Mouse (Mus musculus) embryo, embryonic 10.5 days (tissue): ENCODE results near the gene Mfge8.
A peak's percentile ranks its signal among the peaks of the same experiment; 100 is the strongest.

Experiments
- DNase-seq: peaks from one replicate; pipeline ENCODE4 v3.0.0-alpha.2; 2015; ENCODE audit warnings: low spot score

Mfge8 gene

DNA sequence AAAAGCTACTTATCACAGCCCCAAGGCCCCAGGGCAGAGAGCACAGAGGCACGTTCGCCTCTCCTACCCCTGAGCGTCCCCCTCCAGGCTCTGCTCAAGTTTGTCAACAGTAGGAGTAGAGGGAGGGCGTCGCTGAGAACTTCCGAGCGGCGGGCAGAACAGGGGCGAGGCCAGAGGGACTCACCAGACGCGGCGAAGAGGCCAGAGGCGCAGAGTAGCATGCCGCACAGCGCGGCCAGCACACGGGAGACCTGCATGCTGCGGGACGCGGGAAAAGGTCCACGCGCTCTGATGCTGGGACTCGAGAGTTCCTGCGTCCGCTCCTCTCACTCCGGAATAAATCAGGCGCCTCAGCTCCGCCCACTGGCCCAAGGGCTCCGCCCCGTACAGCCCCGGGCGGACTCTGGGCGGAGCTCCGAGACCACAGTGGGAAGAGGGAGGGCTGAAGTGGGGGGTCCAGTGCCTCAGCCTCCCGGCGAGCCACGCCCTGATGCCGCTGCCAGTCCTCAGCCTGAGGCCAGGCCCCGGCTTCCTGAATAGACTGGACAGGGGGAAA is at the start of gene Mfge8:
Gene Mfge8 (minus strand): TSS at position 350 of the 556 bp plus-strand sequence.
- peak; percentile 96 for DNase-seq

DNA sequence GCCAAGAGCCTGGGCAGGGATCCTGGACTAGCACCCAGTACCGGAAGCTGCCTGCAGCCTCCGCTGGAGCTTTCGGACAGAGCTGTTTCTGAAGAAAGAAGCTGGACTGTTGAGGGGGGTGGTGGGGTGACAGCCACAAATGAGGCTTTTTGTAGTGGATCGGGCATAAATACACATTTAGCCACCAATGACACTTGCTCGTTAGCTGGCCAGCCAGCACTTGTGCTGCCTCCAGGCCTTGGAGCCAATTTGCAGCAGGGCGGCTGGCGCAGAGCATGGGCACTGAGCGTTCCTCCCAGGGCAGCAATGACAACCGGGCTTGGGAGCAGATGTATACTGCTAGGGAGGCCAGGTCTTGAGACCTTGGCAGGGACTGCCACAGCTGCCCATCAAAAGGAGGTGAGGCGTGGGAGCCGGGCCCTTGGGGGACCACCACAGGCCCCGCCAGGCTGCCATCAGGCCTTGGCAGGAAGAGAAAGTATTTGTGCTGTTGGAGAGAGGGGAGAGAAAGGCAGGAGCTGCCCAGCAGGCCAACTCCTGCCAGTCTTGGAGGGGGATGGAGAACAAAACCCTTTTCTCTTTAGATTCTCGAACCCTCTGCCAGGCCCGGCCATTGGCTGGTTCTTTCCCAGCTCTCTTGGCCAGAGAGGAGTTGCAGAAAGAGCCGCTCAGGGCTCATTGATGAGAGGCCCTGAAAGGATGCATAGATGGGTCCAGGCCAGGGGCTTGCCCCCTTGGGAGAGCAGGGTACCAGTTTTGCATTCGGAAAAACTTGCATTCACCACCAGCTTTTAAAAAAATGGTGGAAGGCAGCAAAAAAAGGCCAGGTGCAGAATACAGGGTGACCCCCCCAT is 45.9 kb upstream of the Mfge8 start:
- no peak for DNase-seq

DNA sequence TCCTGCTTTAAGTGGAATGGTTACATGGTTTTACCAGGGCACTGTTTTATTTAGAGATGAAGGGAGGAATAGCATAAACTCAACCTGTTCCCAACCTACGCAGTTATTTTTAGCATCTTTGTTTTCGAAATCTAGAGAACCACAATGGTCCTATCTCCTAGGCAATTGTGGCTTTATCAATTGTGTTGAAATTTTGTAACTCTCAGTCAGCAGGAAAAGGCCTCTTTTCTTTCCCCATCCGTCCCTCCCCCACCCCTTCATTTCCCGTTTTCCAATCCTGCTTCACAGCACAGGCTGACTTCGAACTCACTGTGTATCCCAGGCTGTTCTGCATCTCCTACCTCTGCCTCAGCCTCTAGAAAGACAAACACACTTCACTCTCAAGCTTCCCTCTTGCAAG is 45.1 kb upstream of the Mfge8 start:
- no peak for DNase-seq

DNA sequence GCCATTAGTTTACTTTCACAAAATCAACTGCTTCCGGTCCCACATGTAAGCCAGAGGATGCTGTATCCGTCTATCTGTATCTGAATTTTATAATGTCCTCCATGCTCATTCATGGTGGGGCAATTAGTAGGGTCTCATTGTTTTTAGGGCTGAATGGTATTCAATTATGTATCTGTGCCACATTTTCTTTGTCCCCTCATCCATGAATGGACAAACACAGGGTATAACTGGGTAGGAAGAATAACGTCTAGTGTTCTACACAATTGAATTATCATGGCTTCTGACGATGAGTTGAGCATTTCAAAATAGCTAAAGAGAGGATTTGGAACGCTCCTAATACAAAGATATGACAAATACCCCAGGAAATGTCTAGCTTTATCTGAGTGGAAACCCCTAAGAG is 42.6 kb upstream of the Mfge8 start:
- DNase-seq: no peak

DNA sequence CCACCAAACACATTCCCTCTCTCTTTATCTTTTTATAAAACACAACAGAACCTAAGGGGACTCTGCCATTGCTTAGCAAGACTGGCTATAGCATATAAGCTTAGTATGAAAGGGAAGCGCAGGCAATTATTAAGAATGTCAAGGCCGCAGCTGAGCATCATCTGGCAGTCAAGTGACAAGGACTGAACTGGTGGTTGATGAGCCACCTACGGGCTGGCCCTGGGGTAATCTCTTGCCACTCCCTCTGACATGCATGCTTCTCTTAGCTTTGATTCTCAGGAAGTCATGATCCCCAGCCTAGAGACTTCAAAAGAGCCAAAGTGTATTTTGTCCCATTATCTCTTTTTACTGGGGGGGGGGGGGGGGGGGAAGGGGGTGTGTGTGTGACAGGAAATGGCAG is 41.7 kb upstream of the Mfge8 start:
- DNase-seq: no peak

DNA sequence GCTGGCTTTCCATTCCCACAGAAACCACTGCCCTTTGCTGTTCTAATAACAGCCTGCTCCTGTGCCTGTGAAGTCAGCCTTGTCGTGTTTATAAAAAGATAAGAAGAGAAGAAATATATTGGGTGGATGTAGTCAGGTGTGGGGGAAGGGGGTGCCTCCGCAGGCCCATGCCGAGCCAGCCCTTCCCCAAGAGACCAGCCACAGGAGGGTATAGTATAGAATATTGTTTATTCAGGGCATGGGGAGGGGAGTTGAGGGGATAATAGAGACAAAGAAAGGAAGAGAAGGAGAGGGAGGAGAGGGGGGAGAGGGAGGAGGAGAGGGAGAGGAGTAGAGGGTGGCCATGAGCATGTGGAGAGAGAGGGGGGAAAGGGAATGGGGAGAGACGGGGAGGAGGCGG is 40.4 kb upstream of the Mfge8 start:
- DNase-seq: no peak

DNA sequence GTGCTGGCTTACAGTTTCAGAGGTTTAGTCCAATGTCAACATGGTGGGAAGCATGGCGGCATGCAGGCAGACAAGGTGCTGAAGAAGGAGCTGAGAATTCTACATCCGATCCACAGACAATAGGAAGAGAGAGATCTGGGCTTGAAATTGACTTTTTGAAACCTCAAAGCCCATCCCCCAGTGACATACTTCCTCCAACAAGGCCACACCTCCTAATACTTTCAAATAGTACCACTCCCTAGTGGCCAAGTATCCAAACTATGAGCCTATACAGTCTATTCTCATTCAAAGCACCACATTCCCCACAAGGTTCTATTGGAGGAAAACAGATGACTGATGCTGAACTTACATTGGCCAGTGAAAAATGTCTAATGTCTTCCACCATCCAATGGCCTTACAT is 38.7 kb upstream of the Mfge8 start:
- DNase-seq: no peak

DNA sequence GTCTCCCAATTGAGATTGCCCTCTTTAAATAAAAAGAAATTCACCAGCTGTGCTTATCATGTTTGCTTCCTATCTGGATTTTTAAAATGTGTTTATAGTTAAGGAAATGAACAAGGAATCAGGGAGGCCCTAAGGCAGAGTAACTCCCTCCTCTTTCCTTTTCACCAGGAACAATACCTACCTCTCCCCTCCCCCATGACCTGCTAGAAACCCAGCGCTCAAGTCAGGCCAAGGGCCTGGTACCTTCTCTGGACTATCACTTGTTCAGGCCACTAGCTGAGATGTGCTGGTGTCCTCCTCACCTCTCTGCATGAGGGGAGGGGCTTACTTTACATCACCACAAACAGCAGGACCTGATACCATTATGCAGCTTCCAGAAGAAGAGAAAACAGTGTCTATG is 34.6 kb upstream of the Mfge8 start:
- no peak for DNase-seq

DNA sequence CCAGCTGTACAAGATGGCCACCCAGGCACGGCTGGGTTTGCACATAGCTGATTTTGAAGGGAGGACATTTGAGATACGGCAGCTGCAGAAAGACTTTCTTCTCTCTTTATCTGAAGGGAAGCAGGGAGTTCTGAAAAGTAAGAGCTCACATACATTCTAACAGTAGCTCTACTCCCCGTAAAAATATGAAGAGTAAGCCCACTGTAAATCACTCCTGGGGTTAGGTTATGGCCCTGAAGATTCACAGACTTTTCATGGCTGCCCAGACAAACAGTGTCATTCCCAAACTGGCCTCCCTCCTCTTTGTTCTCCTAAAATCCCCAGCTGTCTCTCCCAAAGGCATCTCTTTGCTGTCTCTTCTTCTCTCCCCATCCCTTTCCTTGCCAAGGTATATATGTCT is 24.9 kb upstream of the Mfge8 start:
- no peak for DNase-seq

DNA sequence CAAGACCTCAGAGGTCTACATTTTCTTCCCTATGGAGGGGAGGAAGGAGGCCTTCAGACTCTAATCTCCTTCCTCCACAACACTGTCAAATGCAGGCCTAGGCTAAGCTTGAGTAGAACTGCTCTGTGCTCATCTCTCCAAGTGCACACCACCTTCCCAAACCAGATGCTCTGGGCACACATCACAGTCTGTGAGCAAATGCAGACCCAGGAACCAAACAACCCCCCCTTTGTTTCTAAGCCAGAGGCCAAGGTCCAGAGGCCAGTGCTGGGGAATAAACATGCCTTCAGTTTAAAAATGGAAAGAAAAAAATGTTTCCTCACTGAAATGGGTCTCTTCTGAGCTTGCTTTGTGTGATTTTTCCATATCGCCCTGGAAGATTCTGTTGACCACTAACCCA is 22.9 kb upstream of the Mfge8 start:
- no peak for DNase-seq

DNA sequence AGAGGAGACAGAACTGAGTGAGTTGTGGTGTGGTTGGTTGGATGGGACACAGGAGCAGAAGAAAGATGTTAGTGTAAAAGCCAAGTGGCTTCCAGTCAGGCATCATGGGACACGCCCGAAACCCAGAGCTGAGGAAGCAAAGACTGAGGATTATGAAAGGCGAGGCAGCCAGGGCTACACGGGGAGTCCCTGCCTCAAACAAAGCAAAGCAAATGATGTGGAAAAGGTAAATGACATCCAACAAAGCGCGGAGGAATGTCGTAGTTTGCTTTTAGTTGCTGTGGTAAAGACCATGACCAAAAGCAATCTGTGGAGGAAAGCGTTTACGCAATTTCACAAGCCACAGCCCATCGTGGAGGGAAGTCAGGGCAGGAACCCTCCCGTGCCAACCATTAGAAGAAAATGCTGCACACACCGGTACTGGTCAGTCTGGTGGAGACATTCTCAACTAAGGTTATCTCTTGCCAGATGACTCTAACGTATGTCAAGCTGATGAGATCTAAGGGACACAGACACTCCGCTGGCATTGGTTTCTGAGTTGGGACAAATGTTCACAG is 18.2 kb upstream of the Mfge8 start:
- peak; percentile 47 for DNase-seq

DNA sequence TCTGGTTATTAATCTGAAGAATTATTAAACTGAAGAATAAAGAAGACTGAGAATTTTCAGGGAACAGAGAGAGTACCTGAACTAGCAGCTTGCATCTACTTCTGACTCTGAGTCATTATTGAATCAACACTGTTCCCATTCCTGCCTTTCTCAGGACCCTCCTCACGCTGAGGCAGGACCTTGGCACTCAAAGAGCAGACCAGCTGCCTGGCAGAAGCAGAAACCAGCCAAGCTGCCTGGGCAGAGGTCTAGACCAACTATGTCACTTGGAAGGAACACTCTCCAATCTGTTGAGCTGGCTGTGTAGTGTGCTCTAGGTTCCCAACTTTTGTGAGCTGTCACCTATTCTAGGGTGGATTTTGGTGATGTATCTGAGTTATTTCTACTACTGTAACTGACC is 10.5 kb upstream of the Mfge8 start:
- DNase-seq: no peak

DNA sequence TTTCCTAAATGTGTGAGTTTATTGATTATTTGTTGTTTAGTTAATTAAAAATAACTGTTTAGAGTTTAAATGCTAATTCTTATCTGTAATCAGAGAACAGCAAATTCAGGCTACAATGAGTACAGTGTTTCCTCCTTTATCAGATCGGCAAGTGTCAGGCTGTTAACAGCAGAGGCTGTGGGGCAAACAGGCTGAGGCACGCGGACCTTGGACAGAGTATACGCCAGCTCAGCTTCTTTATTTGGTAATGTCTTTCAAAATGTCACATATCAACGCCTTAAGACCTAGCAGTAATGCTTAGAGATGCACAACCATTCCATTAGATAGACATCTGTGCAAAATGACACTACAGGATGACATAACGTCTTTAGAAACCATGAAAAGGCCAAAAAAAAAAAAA is 662 bp upstream of the Mfge8 start:
- DNase-seq: no peak

DNA sequence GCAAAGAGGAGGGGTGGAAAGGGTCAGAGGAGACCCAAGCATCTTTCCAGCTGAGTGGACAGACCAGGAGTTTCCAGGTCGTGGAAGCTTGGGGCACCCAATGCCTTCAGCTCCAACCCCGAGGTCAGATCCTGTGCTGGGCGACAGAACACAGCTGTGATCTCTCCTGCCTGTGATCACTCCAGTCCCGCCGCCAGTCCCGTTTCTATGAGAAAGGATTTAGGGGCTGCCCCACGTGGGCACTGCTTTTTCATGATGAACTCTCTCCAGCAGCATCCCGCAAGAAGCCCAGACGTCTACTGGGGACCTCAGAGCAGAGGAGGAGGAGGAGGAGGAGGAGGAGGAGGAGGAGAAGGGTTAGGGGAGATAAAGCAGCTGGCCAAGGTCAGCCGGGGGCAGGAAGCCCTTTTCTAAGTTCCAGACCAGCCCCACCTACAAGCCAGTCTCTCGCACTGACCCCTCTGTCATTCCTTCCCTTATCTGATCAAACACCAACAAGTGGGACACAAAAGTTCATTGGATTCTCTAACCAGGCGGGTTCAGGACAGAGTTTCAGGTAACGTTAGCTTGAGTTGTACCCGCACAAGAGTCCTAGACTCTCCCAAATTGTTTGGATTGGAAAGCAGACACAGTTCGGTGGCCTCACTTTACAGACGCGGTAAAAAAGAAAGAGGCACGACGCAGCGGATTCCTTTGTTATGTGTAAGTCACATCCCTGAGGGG is 768 bp downstream of the Mfge8 start:
- peak; percentile 55 for DNase-seq

DNA sequence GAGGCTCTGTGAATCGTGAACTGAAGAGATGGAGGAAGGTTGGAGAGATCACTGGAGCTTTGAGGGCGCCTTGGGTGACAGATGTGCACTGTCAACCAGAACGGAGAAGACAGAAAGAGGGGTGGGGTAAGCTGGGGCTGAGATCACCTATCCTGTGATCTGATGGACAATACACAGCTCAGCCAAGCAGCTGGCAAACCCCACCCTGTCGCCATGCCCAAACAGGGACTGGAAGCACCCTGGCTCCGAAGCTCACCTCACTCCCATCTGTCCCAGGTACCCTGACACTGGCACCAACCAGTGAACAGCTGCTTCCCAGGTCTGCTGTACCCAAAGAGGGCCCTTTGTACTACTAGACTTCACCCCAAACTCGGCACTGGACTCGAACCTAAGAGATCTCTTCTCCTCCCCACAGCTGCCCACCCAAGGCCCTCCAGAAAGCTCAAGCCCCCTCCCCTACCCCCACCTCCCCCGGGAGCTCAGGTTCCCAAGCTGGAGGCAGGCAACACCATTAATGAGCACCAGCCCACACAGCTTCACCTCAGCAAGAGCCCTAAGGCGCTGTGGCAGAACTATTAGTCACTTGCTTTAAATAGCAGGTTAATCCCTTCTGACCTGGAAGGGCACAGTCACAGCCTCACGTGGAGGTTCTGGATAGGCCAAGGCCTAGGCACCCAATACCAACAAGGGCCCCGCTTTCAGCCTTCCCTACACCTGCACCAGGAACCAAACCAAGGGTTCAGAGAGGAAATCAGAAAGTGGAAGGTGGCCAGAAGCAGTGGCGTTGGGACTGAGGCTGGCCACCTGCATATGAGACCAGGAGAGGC is 1.6 kb downstream of the Mfge8 start:
- DNase-seq: no peak

DNA sequence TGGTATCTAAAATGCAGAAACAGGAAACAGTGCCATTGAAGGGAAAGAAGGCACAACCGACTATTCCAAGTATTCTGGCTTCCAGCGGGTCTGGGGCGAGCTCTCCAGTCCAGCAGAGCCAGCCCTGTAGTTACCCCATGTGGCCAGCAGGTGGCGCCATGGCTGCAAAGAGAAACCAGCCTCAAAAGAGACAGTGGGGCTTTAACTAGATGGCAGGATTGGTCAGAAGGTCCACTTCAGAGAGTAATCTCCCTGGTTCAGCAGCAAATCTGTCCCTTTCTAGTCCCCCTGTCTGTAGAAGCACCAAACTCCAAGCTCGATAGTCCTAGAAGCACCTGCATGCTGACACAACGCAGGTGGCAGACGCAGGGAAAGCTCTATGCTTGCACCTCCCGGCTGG is 8.0 kb downstream of the Mfge8 start:
- peak; percentile 91 for DNase-seq

DNA sequence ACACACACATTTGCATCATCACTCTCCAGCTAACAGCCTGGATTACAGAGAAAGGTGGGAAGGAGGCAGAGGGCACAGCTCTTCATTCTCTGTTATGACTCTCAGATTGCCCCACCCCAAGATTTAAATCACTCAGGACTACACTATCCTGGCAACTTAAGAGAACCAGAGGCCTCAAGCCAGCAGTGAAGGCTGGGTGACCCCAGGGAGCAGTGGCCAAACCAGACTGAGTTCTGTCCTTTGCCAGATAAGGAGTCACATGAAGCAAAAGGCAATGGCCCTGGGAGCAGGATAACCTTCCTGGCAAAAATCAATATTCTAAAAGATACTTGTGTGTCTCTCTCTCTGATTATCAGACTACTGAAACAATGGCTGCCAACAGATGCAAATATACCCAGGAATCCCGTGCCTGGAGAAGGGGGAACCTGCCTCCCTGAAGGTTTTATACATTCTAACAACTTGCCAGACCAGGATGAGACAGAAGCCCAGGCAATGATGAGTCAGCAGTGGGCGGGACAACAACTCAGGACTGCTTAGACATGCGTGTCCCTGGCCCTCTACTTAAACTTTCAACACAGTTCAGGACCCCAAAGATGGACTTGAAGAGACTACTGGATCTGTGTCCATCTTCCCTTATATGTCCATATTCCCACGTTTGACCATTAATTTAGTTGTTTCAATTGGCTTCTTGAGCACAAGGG is 8.8 kb downstream of the Mfge8 start:
- DNase-seq: no peak

DNA sequence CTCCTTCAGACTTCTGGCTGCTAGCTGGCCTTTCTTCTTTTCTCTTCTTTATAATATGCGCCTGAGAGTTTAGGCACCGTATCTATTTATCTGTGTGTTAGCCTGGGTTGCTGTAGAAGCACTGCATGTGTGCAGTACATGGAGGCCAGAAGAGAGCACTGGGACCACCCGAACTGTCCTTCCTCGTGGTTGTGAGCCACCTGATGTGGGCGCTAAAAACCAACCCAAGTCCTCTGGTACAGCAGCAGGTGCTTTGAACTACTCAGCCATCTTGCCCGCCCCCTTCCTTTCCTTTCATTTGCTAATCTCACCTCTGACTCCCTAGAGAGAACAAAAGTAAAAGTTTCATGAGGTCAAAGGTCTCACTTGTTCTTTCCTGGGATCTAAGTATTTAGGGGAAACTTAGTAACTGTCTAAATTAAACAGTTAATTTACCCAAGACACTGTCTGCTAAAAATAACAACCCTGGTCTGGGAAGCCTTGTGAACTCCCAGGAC is 9.5 kb downstream of the Mfge8 start:
- DNase-seq: no peak

DNA sequence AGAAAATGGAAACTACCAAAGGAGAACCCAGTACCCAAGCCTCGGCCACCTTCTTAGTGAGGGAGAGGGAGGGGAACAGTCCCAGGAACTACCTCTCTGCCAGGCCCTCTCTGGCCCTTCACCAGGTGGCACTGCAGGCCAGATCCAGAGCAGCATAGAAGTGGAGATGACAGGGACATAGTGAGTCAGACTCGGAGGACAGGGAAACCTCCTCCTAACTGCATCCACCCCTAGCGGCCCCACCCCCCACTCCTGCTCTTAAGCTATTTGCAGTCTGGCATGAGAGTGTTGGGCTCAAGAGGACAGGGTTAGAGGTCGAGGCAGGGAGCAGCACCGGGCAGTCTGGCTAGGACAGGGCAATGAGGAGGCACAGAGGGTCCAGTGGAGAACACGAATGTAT is 15.5 kb downstream of the Mfge8 start:
- no peak for DNase-seq

DNA sequence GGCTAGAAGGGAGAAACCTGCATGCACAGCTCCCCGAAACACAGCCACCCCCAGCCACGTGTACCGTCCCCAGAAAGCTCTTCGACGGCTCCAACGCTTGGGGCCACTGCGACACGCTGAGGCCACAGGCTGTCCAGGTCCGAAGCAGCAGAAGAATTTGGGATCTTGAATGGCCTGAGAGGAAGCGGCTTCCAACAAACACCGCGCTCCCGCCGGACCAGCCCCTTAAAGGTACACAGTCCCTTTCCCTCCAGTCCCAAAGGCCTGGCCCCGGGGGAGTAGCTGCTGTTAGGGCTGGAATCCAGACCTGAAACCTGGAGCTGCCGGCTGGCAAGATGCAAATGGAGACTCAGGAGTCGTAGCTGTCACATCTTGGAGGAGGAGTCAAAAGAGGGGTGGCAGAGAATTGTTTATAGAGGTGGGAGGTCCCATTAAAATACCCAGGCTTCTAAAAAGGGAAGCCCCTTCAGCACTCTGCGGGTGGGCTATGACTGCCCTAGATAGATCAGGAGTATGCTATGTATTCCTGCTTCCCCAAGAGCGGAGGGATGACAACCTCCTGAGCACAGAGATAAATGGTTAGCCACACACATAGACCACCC is 17.9 kb downstream of the Mfge8 start, which contains the start of gene Hapln3:
Gene Hapln3 (minus strand): TSS at position 176 of the 602 bp plus-strand sequence.
- peak; percentile 65 for DNase-seq

DNA sequence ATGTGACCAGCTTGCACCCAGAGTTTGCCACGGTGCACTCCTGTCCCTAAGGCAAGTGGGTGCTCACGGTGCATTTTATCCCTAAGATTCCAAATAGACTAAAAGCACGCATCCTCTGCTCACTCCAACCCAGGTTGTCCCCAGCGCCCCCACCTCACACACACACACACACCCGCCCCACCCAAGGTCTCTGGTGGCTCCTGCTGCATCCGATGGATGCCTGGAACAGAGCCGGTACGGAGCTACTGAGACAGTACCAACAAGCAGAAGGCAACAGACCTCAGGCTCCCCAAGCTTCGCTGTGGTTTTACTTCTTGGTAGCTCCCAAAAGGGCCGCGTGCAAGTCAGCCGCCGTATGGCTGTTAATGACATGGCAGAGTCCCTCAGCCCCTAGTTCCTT is 18.5 kb downstream of the Mfge8 start:
- no peak for DNase-seq
